Mouse (Mus musculus) c-Kit-negative CD71-positive TER-119-positive erythroid progenitor cells, embryonic 14.5 days (primary cell): Measurements from ENCODE around the gene Zic1.

Source experiments
- DNase-seq: peaks from one replicate; pipeline ENCODE4 v3.0.0-alpha.2; 2013; ENCODE audit warnings: low read depth, low spot score

Gene Zic1

DNA sequence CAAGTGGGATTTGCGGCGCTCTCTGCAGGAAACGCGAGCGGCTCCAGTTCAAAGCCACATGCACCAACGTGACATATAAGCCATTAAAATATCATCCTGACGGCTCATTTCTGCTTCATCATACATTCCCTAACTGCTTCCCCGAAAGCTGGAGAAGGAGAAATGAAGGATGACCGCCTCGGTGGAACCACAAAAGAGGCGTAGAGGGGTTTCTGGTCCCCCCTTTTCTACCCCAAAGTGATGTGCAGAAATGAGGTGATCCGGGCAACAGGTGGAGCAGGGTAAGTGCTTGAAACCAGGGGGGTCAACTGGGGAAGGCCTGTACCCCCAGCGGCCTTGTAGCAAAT, 3.3 kb upstream of the Zic1 start:
- no peak for DNase-seq

DNA sequence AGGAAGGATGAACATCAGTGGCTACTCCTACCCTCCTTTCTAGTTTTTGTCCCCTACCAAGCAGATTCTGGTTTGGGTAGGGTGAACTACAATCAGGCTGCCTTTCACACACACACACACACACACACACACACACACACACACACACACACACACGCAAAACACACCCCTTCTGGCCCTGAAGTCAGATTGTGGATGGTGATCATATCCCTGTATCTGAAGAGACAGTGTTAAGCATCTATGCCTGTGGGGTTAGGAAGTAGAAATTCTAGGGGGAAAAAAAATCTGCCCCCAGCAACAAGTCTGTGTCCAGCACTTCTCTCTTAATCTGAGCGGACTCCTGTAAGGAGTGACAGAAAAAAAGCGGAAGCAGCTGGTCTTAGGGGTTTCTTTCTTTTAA, 2.5 kb upstream of the Zic1 start:
- no peak for DNase-seq

DNA sequence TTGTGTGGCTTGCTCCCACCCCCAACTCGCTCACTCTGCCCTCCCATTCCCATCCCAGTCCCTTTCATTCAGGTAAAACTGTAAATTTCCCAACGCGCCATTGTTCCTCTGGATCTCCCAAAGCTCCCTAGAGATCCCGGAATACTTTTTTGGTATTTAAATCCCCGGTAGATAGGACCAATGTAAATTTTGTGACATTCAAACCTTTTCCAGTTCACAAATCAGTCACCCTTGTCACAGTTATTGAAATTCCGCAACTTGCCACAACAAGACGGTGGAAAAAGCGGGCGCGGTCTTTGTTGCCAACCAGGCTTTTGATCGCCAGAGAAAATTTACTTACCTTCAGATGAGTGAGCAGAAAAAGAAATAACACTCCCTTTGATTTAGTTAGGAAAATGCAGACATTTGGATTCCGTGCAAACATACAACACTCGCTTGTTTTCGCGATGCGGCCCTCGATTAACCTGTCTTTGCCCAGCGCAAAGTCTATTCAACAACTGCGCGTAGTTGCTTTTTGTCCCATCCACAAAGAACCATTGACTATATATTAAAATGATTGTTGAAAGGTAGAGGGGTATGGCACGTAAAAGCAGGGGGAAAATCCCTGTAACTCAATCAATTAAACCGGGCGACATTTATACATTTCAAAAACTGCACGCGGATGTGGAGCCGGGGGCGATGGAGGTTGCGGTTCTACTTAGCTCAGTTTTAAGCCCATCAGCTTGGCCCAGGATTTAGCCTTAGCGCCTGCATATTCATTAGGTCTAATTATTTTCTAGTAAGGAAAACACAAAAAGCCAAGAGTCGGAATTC, 1.6 kb upstream of the Zic1 start:
- DNase-seq: no peak

DNA sequence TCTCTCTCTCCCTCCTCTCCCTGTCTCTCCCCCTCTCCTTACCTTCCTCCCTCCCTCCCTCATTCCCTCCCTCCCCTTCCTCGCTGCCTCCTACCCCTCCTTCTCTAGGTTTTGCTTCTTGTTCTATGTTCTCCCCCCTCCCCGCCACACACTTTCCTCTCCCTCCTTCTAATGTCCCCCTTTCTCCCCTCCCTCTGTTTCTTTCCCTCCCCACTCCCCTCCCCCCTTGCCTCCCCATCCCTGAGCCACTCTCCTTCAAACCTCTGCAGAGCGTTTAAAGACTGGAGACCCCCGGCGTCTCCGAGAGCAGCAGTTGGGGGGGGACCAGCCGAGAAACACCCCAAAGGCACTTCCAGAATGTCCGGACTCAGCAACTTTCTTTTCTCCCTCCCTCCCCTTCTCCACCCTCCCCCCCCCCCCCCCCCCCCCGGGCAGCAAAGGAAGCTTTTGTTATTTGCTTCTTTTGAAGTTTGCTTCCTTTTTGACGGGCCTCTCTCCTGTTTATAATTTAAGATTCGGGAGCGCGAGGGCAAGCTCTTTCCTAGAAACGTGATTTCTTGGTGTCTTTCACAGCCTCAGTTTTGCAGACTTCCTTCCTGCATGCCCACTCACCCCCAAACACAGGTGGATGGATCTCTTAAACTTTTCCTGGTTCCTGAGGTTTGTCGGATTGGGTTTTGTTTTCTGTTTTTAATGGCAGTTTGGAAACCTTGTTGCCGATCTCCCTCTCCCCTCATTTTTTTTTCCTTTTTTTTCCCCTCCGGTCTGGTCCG, 802 bp upstream of the Zic1 start:
- DNase-seq: no peak

DNA sequence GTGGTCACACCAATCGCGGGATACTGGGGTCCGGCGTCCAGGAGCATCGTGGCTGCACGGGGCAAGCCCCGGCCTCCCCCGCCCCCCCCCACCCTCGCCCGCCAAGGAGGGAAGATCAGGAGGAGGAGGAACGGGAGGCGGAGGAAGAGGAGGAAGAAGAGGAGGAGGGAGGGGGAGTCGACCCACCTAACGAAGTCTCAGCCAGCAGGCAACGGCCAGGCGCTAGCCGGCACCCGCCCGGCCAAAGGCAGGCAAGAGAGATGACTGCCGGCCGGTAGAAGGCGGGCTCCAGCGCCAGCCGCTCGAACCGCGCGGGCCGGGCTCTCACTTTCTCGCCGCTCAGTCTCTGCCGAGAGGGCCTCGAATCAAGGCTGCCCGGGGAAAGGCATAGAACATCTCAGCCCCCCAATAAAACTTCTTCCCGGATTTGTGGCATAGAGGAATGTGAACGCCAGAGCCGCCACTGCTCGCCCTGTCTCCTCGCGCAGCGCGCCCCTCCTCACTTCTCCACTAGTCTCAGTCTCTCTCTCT, 574 bp downstream of the Zic1 start:
- DNase-seq: no peak

DNA sequence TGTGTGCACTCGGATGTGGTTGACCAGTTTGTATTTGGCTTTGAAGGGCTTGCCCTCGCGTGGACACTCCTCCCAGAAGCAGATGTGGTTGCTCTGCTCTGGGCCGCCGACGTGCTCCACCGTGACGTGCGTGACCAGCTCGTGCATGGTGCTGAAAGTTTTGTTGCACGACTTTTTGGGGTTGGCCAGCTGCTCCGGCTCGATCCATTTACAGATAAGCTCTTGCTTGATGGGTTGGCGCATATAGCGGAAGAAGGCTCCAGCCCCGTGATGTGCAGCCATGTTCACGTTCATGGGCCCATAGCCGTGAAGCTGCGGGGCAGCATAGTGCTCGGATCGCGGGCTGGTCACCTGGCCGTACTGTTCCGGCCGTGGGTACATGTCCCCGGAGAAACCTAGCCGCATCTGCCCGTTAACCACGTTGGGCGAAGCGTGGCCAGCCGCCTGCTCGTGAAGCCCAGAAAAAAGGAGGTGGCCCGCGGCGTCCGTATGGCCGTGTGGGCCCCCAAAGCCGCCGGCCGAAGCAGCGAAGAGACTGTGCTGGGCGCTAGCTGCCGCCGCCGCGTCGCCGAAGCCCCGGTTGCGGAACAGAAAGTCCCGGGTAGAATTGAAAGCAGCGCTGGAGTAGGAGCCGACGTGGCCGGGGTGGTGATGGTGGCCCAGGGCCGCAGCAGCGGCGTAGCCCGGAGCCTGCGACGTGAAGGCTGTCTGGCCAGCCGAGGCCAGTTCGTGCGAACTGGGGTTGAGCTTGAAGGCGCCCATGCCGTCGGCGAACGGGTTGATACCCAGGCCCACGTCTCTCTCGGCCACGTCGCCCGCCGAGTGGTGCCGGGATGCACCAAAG, 1.3 kb downstream of the Zic1 start:
- no peak for DNase-seq

DNA sequence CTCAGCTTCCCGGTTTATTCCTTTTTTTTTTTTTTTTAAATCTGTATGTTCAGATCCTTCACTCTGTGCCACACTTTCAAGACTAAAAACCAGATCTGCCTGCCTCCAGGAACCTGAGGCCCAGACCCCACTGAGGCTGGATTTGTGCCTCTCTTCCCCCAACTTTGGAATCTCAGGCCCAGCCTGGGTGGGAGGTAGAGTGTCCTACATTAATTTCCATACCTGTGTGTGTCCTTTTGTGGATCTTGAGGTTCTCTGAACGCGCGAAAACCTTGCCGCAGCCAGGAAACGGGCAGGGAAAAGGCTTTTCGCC, 1.8 kb downstream of the Zic1 start:
- DNase-seq: no peak

DNA sequence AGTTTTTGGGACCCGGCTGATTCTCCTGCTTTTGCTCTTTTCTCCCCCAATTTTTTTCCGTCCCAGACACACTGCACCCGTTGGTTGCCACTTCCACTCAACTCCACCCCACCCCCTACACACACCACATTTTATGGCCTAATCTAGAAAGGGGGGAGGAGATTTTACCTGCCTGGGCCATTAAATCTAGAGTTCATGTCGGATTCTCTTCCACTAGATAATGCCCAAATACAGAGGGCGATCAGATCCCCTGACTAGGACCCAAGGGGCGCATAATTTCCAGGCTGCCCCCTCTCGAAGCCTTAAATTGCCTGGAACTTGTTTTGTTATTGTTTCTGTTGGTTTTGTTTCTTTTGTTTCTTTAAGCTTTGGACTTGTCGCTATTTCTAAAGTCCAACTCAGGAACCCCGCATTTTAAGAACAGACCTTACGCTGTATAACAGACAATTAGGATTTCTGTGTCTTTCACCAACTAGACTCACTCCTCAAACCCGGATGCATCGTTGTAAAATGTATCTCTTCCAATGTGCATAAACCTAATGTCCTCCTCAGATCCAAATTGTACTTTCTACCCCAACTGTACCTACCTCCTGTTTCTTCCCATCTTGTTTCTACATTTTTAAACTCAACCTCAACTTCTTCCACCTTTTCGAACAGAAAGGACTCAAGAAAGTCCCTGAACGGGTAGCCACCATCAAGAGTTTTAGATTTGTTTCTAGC, 2.4 kb downstream of the Zic1 start:
- no peak for DNase-seq

DNA sequence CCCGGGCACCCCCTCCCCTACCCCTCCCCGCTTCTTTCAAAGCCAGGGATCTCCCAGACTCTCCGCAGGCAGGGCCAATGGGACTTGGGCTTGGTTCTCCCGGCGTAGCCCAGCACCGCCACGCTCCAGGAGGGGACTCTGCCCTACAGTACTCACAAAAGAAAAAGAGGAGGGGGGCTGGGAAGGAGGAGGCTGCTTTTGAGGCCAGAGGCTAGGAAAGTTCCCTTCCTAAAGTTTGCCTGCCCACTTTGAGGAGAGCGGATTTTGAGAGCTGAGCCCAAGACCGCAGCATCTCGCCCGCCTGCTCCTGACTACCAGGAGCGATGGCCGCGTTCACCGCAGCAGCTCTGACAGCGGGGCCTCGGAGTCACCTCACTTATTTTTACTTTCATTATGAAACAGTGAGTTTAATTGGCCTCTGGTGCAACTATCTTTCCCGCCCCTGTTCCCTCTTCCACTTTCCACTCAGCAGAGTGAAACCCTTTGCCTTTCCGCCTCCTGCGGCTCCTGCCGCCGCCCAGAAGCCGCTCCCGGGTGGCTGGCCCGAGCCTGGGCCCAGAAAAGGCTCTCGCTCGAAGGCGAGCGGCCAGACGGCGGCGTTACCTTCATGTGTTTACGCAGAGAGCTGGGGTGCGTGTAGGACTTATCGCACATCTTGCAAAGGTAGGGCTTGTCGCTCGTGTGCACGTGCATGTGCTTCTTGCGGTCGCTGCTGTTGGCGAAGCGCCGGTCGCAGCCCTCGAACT, 3.6 kb downstream of the Zic1 start, which contains the start of gene Zic4:
Gene Zic4, plus strand, starts transcription at position 558 of the 746 bp plus-strand sequence.
- DNase-seq: no peak

DNA sequence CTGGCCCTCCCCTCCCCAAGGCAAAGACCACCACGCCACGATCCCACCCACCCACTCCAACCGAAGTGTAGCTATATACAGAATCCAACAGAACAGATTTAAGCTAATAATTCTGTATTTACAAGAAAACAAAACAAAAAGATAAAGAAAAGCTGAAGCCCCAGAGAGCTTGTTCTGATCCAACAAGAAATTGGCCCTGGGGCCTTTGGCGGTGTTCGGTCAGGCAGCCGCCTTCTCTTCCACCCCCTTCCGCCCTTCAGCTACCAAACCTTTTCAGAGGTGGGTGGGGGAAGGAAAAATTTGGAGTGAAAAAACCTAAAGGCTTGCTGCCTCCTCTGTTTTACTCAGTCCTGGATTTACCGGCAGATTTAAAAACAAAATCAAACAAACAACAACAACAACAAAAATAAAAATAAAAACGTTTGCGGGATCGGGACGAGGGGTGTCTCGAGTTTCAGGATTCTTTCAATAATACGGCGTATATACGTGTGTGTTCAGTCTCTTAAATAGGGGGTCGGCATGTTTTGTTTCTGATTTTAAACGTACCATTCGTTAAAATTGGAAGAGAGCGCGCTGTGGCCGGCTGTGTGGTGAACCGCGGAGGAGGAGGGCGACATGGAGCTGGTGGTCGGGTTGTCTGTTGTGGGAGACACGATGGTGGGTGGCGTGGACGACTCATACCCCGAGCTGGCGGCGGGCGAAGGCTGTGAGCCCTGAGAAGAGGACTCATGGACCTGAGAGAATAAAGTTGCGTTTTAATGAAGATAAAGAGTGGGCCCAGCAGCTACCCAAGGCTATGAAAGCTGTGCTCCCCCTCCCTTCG, 4.4 kb downstream of the Zic1 start:
- no peak for DNase-seq

DNA sequence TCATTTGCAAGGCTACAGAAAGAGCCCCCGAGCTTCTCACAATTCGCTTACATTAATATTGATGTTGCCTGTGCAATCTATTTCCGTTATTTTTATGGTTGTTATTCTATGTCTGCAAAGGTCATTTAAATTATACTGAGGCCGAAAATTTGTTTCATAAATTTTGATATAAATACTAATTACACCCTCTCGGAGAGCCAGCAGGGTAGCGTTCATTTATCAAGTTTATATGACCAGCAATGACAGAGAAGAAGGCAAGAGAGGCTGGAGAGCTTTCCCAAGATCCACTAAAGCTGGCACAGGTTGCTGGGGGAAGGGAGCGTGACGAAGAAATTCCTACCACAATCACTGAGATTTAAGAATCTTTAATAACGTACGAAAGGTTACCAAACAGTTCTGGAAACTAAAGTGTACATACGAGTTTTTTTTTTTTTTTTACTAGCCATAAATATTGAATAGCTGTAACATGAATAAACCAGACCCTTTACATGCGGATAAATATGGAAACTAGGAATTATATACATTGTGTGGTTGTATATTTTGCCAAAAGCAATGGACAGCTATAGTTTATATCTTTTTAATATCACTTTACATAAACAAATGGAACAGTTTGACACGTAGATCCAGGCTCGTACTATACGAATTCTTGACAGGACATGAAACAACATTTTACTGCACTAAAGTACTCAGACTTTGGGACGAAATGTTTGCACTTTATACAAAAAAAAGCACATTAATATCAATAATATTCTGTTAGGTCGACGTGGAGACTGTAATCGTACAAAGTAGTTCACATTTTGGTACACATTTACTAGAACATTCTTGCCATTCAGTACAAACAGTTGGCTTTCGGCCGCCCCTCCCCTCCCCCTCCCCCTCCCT, 5.2 kb downstream of the Zic1 start:
- DNase-seq: no peak

DNA sequence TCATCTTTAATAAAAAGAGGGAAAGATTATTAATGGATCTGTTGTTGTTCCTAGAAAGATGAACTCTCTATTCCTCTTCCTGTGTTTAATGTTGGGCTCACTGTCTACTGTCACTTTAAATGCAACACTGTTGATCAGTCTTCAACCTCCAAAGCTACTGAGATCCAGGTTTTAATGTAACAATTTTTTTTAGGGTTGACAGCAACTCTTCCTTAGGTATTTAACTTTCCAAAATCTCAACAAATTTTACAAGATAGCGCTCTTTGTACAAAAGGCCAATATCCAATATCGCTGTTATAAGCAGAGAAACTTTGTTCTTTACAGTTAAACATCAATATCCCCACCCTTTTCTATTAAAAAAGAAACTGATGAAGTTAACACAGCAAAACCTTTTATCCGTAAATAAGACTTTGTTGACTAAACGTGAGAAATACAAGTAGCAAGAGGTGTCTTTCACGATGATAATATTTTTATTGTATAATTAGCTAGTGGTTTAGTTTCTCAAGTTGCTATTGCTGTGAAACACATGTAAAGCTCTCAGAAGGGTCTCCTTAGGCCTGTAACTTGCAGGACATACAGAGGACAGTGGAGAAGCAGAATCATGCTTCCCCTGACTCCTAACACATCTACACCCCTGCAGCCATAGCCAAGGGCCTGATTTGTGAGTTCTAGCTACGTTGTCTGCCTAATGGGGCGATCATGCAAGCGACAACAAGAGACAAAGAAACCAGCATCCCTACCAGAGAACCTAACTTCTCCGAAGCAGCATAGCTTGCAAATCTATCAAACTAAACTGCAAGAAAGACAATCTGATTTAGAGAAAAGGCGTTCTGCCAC, 6.5 kb downstream of the Zic1 start:
- DNase-seq: no peak

DNA sequence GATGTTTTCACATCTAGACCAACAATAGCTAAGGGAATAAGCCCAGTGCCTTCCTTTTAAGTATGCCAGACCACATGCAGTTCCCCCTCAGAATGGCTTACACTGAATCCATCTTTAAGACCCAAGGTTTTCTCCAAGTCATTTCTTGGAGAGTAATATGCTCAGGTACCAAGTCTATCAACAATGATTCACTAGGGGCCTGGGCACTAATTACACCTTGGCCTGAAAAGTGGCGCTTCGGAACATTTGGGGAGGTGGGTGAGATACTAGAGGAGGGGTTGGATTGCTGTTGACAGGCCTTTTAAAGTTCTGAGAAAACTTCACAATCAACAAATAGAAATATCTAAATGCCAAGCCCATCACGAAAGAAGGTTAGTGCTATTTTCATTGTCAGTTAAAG, 8.3 kb downstream of the Zic1 start:
- no peak for DNase-seq

DNA sequence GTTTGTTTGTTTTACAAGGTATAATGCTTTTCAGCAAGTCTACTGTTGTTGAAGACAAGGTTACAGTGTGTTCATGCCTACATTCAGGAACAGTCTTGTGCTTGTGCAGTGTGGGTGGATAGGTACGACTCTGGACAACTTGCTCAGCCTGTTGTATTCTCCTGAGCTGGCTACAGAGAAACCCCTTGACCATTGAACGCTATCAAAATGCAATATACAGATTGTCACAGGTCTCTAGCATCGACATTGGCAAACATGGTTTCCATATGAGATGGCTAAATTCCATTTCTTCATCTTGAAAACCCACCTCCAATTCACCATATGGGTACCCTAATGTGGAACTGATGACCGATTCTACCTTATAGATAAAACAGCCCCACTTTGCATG, 9.3 kb downstream of the Zic1 start:
- DNase-seq: no peak

DNA sequence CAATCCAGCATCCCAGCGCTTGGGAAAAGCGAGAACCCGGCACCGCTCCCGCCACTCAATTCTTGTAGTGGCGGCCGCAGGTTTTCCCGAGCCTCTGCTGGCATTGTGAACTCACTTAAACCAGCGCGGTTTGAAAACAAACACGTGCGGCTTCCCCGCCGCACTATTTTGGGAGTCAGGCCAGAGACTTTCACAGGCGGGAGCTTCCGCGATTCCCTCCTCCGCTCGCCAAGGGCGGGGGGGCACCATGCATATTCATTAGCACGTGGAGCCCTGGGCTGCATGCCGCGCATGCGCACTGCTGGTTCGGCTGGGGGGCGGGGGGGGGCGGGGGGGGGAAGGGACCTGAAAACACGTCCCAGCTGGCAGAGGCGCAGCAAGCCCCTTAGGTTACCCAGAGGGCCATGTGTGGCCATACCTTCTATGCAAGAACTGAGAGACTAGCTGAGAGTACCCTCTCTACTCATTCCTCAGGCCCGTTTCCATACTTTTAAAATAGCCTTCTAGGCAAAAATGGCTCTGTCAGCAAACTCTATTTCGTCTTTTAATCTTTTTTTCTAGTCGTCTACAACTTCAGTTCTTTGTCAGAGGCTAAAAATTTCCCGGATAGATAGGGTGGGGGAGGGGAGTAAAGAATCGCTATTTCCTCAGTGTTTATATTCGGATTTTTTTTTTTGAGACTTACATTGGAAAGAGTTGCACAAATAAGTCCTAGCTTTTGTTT, 9.8 kb downstream of the Zic1 start:
- DNase-seq: no peak

DNA sequence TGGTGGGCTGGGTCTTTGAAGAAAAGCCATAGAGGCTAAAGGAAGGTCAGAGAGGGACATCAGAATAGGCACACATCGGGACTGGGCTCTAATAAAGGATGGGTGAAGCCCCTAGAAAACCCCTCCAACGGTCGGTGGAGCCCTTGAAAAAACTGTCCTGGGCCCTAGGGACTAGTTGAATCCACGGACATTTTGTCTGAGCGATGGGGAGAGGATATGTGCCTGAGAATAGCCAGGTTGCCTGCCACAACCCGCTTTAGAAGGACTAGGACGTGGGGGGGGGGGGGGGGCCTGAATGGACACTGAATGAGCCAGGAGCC, 10.4 kb downstream of the Zic1 start:
- DNase-seq: no peak

DNA sequence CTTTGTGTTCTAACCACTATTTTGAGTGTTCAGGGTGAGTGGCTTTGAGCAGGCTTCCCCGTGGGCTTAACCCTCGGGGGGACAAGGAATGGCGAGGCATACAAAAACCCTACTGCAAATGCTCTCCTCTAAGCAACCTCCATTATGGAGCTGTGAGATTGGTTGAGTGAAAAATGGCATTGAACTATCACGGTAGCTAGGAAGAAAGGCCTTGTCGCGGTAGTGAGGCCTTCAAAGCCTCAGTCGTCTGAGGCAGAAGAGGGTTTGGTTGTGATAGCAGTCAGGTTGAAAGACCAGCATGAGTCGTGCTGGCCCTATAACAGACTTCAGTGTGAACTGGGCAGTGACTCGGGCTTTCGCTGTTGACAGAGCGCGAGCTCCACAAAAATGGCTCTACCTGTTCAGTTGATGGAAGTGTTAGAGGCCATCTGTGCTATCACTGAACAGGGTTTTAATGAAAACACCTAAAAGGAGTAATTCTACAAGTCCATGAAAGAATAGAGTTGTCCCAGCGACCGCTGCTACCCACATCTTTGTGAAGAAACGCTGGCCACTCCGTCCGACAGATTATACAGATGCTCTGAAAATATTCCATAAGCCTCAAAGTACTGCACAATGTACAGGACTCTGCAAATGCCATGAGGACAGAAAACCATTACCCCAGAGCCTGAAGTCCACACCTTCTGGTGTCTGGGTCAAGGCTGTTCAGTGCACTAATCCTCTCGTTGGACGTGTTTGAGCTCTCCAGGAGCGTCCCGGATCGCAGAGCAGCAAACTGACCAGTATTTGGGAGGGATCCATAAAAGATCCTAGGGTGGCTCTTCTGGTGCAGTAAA, 11.0 kb downstream of the Zic1 start:
- no peak for DNase-seq
